Mouse (Mus musculus) ovary, adult 10 weeks (tissue): ENCODE results near the gene Katnal1. TPM values are rescaled to one million over a fixed set of nuclear protein-coding genes. Genes with fewer than 3 reads are reported as not detected.

Experiments used
- polyA plus RNA-seq: library from polyadenylated mRNA; stranded (reverse); fragments of 350-450 nt; fragmentation: Illumina TruSeq; extraction: RNeasy Lipid Tissue Mini Kit (QIAGEN cat#74804); gene quantifications from one replicate; pipeline ENCODE4 v1.2.3, GENCODE M21; 2014

The Katnal1 gene
- polyA plus RNA-seq = 11.8 TPM

DNA sequence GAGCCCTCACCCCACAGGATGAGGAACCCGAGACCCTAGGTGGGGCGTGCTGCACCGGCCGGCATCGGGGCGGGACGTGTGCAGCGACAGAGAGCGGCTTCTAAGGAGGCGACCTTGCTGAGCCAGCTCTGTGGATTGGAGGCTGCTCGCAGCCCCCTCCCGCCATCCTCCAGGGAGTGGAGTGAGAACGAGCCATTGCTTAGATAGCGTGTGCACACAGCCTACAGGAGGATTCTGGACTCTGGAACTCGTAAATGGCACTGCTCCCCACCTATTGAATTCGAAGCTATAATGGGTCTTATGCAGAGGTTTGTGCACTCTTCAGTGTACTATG is at the start of gene Katnal1:
Katnal1 (minus strand) TSS at position 205 of the 334 bp plus-strand sequence.

Other genes with a start within 250 kb of the Katnal1 start
- not detected for gene Gm42791, start 65.8 kb upstream of the Katnal1 start, polyA plus RNA-seq